Mouse (Mus musculus) liver, adult 10 weeks (tissue): ENCODE measurements around the gene Prrxl1. TPM values are rescaled to one million over a fixed set of nuclear protein-coding genes. Genes with fewer than 3 reads are reported as not detected.

Experiments used
- polyA plus RNA-seq: library from polyadenylated mRNA; stranded (reverse); fragments of 350-450 nt; fragmentation: Illumina TruSeq; extraction: RNeasy Lipid Tissue Mini Kit (QIAGEN cat#74804); gene quantifications from one replicate; pipeline ENCODE4 v1.2.3, GENCODE M21; 2014; ENCODE audit warnings: low read depth, low replicate concordance

Prrxl1 gene
- polyA plus RNA-seq = not detected

GRCm38 (mm10) chr14:32599290-32600041 lies at the start of gene Prrxl1:
Gene Prrxl1, plus strand, starts transcription at chr14:32599407.

GRCm38 (mm10) chr14:32685124-32685826 lies 86.1 kb downstream of the Prrxl1 start, which contains the start of gene 3425401B19Rik:
Gene 3425401B19Rik, minus strand, starts transcription at chr14:32685293.

Other genes with a start within 250 kb of the Prrxl1 start
- gene 1700024G13Rik, start 211.0 kb upstream of the Prrxl1 start, polyA plus RNA-seq = not detected
- gene Slc18a3, start 134.6 kb upstream of the Prrxl1 start, polyA plus RNA-seq = not detected
- not detected for gene Chat, start 133.4 kb upstream of the Prrxl1 start, polyA plus RNA-seq
- 4.1 TPM for gene Ercc6, start 85.9 kb upstream of the Prrxl1 start, polyA plus RNA-seq
- not detected for gene 3425401B19Rik, start 85.9 kb downstream of the Prrxl1 start, polyA plus RNA-seq
- 0.69 TPM for gene Tmem273, start 186.6 kb downstream of the Prrxl1 start, polyA plus RNA-seq
- gene Fam170b, start 234.6 kb downstream of the Prrxl1 start, polyA plus RNA-seq = not detected